Mouse (Mus musculus) frontal cortex, postnatal 14 days (tissue): ENCODE results near the gene Hrc.
A peak's percentile ranks its signal among the peaks of the same experiment; 100 is the strongest.
"Not testable (repeated sequence)": the region's sequence is repeated elsewhere in the genome, so short reads cannot be mapped to it uniquely, and the experiment has no call there.

ENCODE experiments used
- DNase-seq, 2 experiments: peaks; one replicate each; pipeline ENCODE4 v3.0.0; 2022; ENCODE audit warnings: low spot score in 2 of 2

The Hrc gene

GRCm38 (mm10) chr7:45333431-45333982, 1.6 kb upstream of the Hrc start, which contains the start of gene Trpm4:
Gene Trpm4, minus strand, starts transcription at chr7:45333780.
- peak; percentile 52 to 72 for DNase-seq

- no peak for DNase-seq
Measured at GRCm38 (mm10) chr7:45334605-45335004, 485 bp upstream of the Hrc start.

GRCm38 (mm10) chr7:45336319-45336718, 1.2 kb downstream of the Hrc start:
- DNase-seq: no peak

DNA sequence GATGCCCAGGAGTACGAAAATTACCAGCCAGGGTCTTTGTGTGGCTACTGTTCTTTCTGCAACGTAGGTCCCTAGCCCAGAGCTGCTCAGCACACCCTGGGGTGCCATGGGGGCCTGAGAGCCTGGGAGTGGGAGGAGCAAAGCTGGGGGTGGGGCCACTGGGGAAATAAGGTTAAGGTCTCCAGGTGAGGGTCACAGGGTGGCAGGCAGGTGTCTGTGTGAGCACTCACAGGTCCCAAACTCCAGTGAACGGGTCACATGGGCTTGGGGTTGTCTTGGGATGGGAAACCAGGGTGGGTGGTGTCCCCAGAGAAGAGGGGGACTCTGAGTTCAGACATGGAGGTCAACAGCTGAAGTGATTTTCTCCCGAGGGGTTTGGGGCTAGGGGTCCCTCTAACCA, 2.4 kb downstream of the Hrc start:
- DNase-seq: no peak

DNA sequence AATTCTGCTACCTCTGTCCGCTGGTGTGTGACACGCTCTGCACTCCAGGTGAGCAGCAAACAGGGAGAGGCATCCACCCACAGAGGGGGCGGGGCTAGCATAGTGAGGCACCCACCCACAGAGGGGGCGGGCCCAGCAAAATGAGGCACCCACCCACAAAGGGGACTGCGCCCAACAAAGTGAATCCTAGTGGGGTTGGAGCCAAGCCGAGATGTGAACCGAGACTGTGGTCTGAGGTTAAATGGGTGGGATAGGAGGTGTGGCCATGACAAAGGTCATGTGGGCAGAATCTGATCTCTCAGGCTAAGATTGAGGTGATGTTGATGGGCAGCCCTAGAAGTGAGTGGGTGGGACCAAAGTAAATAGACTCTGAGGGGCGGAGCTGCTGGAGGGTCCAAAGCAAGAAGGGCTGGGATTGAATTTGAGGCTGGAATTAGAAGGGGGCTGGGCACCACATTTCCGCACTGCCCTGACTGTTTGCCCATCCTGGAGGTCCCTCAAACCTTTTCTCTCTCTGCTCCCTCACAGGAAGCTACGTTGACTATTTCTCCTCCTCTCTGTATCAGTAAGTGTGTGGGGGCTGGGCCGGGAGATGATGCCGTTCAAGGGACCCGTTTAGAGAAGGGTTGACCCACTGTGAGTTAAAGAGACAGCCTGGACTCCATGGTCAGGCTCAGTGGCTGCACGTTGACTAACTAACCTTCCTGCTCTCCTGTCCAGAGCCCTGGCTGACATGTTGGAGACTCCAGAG, 3.2 kb downstream of the Hrc start:
- no peak for DNase-seq

- no peak for DNase-seq
Measured at GRCm38 (mm10) chr7:45339410-45340065, 4.4 kb downstream of the Hrc start.

- no peak for DNase-seq
Measured at GRCm38 (mm10) chr7:45340066-45340442, 5.0 kb downstream of the Hrc start.

- no peak for DNase-seq
Measured at GRCm38 (mm10) chr7:45340669-45341068, 5.6 kb downstream of the Hrc start.

DNA sequence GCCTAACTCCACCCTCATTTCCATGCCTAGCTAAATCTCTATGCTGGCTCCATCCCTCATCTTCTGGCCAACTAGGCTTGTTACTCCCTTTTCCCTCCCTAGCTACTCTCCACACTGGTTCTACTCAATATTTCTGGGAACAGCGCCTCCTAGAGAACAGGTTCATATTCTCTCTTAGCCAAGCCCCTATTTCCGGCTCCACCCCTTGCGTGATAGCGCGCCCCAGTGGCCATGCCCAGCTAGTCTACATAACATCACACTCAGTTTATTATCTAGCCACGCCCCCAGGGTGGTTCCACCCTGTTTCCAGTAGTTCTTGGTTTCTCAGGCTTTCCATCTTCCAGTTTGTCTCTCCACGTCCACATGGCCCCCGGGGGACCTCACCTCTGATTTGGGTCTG, 6.2 kb downstream of the Hrc start:
- DNase-seq: peak in 1 of 2 experiments; percentile 61

DNA sequence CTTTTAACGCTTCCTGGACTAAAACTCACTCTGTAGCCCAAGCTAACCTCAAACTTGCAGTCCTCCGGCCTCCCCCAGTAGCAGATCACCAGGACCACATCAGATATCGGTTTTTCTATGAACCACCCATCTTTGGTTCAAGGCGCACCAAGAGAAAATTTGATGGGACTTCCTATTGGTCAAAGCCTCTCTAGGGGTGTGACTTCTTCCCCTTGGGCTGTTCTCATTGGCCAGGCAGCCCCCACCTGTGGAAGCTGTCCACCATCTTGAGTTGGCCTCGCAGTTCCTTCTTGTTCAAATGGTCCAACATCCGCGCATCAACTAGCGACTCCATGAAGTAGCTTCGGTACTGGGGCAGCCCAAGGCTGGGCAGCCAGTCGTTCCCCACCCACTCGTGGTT, 7.0 kb downstream of the Hrc start:
- DNase-seq: no peak

GRCm38 (mm10) chr7:45343543-45343942, 8.5 kb downstream of the Hrc start:
- no peak for DNase-seq

- DNase-seq: no peak
Measured at GRCm38 (mm10) chr7:45346905-45347304, 11.8 kb downstream of the Hrc start.

DNA sequence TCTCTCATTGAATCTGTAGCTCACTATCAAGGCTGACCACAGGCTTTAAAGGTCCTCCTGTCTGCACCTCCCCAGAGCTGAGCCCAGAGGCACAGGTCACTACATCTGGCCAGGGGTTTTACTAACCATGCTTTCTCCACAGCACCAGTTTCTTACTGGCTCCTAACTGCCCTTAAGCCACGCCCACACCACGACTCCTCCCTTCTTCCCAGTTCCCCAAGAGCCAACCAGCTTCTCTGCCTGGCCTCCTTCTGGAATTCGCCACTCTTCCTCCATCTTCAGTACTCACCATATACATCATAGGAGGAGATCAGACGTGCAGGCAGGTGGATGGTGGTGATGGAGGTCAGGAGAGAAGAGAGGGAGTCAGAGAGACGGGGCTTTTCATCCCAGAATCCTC, 18.0 kb downstream of the Hrc start:
- no peak for DNase-seq

DNA sequence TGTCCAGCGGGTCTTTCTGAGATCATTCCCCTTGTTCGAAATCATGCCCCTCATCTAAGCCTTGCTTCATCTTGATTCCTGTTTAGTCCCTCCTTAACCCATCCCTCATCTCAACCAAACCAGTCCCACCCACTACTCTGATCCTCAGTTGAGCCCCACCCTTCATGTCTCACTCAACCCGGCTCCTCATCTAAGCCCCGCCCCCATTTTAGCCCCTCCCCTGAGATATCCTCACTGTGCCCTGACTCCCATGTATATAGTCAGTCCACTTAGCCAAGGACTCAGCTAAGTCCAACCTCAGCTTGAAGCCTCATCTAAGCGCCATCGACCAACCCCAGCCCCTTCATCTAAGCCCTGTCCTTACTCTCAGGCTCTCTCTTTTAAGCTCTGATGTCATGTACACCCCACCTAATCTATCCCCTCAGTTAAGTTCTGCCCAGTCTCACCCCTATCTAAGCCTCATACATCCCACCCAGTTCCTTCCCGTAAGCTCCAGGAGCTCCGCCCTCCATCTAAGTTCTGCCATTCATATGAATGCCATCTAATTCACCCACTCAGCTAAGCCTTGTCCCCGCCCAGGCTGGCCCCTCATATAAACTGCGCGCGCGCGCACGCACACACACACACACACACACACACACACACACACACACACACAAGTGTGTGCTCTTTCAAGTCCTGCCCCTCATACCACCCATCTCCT, 20.4 kb downstream of the Hrc start:
- no peak for DNase-seq

DNA sequence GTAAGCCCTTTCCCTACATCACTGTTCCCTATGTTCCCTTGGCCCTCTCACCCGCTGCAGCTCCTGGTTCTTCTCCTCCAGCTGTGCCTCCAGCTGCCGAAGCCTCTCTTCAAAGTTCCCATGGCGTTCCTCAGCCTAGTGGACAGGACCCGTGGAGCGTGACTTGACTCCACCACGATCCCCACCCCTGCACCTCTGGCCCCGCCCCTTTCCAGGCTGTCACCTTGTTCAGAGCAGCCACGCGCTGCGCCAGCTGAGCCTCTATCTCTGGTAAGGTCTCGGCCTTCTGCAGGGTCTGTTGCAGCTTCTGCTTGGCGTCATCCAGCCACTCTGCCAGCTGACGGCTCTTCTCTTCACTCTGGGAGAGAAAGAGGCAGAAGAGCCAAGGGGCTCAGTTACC, 21.0 kb downstream of the Hrc start:
- no peak for DNase-seq

GRCm38 (mm10) chr7:45359081-45359480, 24.0 kb downstream of the Hrc start:
- DNase-seq: not testable (repeated sequence)

- no peak for DNase-seq
Measured at GRCm38 (mm10) chr7:45360404-45361125, 25.5 kb downstream of the Hrc start.

DNA sequence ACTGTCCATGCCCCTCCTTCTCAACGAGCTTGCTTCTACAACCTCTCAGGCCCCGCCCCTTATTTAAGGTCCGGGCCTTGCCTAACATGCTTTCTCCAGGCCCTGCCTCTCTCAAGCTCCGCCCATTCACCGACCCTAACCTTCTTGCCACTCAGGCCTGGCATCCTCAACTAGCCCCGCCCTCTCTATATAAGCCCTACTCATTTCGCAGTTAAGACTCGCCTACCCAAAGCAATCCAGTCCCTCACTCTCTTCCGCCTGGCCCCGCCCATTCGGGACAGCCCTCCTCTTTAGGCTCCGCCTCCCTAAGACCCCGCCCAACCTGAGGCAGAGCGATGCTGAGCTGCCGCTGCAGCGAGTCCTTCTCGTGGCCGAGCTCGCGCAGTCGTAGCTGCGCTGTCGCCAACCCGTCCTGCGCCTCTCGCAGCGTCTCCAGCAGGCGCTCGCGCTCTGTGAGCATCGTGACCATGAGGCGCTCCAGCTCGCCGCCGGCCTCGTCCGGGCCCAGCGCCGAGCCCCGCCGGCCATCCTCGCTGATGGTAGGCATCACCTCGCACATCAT, 26.2 kb downstream of the Hrc start:
- peak; percentile 78 to 83 for DNase-seq

- no peak for DNase-seq
Measured at GRCm38 (mm10) chr7:45362801-45363200, 27.7 kb downstream of the Hrc start.

GRCm38 (mm10) chr7:45363983-45364382, 28.9 kb downstream of the Hrc start:
- DNase-seq: no peak
